Mouse (Mus musculus) megakaryocyte, embryonic 14.5 days (primary cell): ENCODE data around the gene Bpifb3.

Source experiments
- FLI1 ChIP-seq: IDR thresholded peaks from 2 replicates; pipeline ENCODE4 v1.6.1; 2012; ENCODE audit warnings: low read length, inconsistent platforms, mixed read lengths
- GATA1 ChIP-seq: IDR thresholded peaks from 3 replicates; pipeline ENCODE4 v1.6.1; 2012; ENCODE audit warnings: mixed read lengths, low read length, inconsistent platforms, borderline replicate concordance

DNA sequence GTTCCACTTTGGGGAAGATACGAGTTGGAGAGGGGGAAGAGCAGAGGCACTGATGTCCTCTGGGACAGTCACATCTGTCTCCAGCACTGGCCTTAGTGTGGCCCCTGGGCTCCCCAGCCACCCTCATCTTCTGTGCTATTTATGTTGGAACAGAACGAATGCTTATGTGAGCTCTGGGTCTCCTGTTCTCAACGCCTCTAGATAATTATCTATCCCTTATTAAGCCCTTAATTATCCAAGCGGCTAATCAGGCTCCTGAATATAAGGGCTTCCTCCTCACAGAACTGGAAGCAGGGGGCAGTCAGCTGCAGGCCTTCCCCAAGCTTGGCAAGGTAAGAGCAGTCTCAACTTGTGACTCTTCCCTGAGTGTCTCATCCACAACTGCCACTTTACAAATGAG is 17.9 kb upstream of the Bpifb3 start, which contains the start of gene Bpifb6:
- TF ChIP-seq GATA1, result no peak
- TF ChIP-seq FLI1, result no peak
